Mouse (Mus musculus) testis, adult 2 months (tissue): ENCODE data around the gene Cuedc1.

Source experiments
- CTCF ChIP-seq: fragments of 200-500 bp; IDR thresholded peaks from 2 replicates; pipeline ENCODE4 v1.5.1; 2012; ENCODE audit warnings: low read depth, mild to moderate bottlenecking, inconsistent platforms, low read length, moderate library complexity; ENCODE audit not compliant: control insufficient read depth, insufficient read depth, insufficient replicate concordance
- POLR2A ChIP-seq: fragments of 200-500 bp; IDR thresholded peaks from 2 replicates; pipeline ENCODE4 v1.6.1; 2012; ENCODE audit warnings: low read depth, mild to moderate bottlenecking, inconsistent platforms, low read length, moderate library complexity; ENCODE audit not compliant: control insufficient read depth

- no peak for TF ChIP-seq CTCF
- no peak for TF ChIP-seq POLR2A
These were observed 68.0 kb downstream of the Cuedc1 start for GRCm38 (mm10) chr11:88165683-88166364.
